Mouse (Mus musculus) neutrophil, adult 5-6 weeks (primary cell): ENCODE results near the gene Slc4a11. TPM values are rescaled to one million over a fixed set of nuclear protein-coding genes. Genes with fewer than 3 reads are reported as not detected.
A peak's percentile ranks its signal among the peaks of the same experiment; 100 is the strongest.

Experiments
- ATAC-seq: fragments of 151-379, 151-347 bp; 2 replicates; pipeline ENCODE4 v1.8.0; 2017; ENCODE audit warnings: mild to moderate bottlenecking, moderate TSS enrichment; ENCODE audit not compliant: insufficient number of reproducible peaks, poor library complexity, low FRiP score, severe bottlenecking; ENCODE audit errors: extremely low read depth
- total RNA-seq: library from RNA; stranded (forward); fragments of 200-1000 nt; gene quantifications from 2 replicates; pipeline ENCODE4 v1.2.3, GENCODE M21; 2017

Slc4a11 gene
- total RNA-seq, 1 experiment from 2014 or later = 3.1 TPM

DNA sequence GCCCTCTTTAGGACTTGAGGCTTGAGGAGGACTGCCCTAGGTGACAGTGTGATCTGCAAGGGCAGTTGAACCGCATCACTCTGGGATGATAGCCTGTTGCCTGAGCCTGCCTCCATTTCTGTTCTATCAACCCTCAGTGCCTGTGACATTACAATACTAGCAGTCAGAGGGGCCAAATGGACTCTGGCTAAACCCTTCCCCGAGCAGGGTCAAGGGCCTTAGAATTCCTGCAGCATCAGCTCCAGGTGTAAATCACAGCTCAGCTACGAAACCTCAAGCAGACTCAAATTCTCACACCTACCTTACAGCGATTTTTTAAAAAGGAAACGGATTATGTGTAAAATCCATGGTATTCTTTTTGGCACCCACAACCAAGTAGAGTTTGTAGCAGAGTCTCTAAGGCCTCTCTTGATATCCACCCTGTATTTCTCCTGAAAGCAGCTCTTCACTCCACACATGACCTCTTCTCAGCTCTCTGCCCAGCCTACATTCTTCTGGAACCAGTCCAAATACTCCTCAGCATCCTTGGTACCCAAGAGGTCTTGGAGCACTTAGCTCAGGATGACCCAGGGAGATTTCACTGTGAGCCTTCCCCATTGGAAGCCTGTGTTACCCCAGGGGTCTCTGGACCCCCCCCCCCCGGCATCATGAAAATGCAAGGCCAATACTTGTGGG is 55.8 kb downstream of the Slc4a11 start:
- no peak for ATAC-seq

- ATAC-seq = no peak
These were observed 58.0 kb downstream of the Slc4a11 start for GRCm38 (mm10) chr2:130639276-130639675.

- ATAC-seq = no peak
These were observed 59.2 kb downstream of the Slc4a11 start for GRCm38 (mm10) chr2:130638101-130638611.

- ATAC-seq = no peak
These were observed 61.5 kb downstream of the Slc4a11 start for GRCm38 (mm10) chr2:130635847-130636246.

- ATAC-seq = peak; percentile 10; the same call in 1 of the 2 replicates
These were observed 62.4 kb downstream of the Slc4a11 start for GRCm38 (mm10) chr2:130634739-130635411.

Other genes with a start within 250 kb of the Slc4a11 start
- gene Ptpra, start 247.2 kb downstream of the Slc4a11 start, total RNA-seq = 106 and 115 TPM in 2 replicates
- gene Mrps26, start 133.8 kb downstream of the Slc4a11 start, total RNA-seq = 22.0 and 26.0 TPM in 2 replicates
- gene Oxt, start 121.3 kb downstream of the Slc4a11 start, total RNA-seq = not detected in 2 replicates
- gene Avp, start 115.0 kb downstream of the Slc4a11 start, total RNA-seq = not detected in 2 replicates
- 12.0 and 18.9 TPM in 2 replicates for gene Fastkd5, start 67.5 kb downstream of the Slc4a11 start, total RNA-seq
- gene Ubox5, start 67.5 kb downstream of the Slc4a11 start, total RNA-seq = 3.3 and 4.3 TPM in 2 replicates
- 0.37 and 0.58 TPM in 2 replicates for gene Lzts3, start 54.7 kb downstream of the Slc4a11 start, total RNA-seq
- 74.4 and 82.3 TPM in 2 replicates for gene Ddrgk1, start 32.9 kb downstream of the Slc4a11 start, total RNA-seq
- gene Itpa, start 29.9 kb downstream of the Slc4a11 start, total RNA-seq = 21.7 and 23.4 TPM in 2 replicates
- gene 4930402H24Rik, start 208.9 kb upstream of the Slc4a11 start, total RNA-seq = 15.7 and 21.9 TPM in 2 replicates
- 24.8 and 25.7 TPM in 2 replicates for gene Atrn, start 209.0 kb upstream of the Slc4a11 start, total RNA-seq